Mouse (Mus musculus) brain, embryonic 14.5 days (tissue): ENCODE data around the gene Cdiptos. TPM values are rescaled to one million over a fixed set of nuclear protein-coding genes. Genes with fewer than 3 reads are reported as not detected.

Source experiments
- DNase-seq: peaks from one replicate; pipeline ENCODE4 v3.0.0-alpha.2; 2011; ENCODE audit warnings: low read depth
- CTCF ChIP-seq: fragments of 200-500 bp; IDR thresholded peaks from 2 replicates; pipeline ENCODE4 v1.5.1; 2012; ENCODE audit warnings: inconsistent platforms, mild to moderate bottlenecking, moderate library complexity, borderline replicate concordance; ENCODE audit not compliant: insufficient read depth, insufficient read length; ENCODE audit errors: extremely low read depth
- POLR2A ChIP-seq: fragments of 200-500 bp; IDR thresholded peaks from 2 replicates; pipeline ENCODE4 v1.6.1; 2012; ENCODE audit warnings: mild to moderate bottlenecking, inconsistent platforms, borderline replicate concordance; ENCODE audit not compliant: poor library complexity, insufficient read depth, insufficient read length, severe bottlenecking; ENCODE audit errors: extremely low read depth
- polyA plus RNA-seq: library from polyadenylated mRNA; depleted of rRNA; stranded (reverse); fragments of >200 nt; gene quantifications from 2 replicates; pipeline ENCODE4 v1.2.3, GENCODE M21; 2012; rRNA removed

Cdiptos gene
- polyA plus RNA-seq, 1 experiment, result 0.59 TPM

DNA sequence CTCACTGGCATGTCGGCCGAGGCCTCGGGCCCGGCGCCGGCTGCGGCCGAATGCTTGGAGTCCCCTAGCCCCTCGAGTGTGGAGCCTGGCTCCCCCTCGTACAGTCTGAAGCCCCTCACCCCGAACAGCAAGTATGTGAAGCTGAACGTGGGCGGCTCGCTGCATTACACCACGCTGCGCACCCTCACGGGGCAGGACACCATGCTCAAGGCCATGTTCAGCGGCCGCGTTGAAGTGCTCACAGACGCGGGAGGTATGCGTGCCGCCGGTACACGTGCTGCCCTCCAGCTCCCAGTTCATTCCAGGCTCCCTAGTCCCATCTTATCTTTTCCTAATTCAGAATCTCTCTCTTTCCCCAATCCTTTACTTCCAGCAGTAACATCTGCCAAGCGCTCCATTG lies 46.9 kb downstream of the Cdiptos start:
- peak; percentile 54 for DNase-seq
- no peak for TF ChIP-seq POLR2A
- no peak for TF ChIP-seq CTCF

DNA sequence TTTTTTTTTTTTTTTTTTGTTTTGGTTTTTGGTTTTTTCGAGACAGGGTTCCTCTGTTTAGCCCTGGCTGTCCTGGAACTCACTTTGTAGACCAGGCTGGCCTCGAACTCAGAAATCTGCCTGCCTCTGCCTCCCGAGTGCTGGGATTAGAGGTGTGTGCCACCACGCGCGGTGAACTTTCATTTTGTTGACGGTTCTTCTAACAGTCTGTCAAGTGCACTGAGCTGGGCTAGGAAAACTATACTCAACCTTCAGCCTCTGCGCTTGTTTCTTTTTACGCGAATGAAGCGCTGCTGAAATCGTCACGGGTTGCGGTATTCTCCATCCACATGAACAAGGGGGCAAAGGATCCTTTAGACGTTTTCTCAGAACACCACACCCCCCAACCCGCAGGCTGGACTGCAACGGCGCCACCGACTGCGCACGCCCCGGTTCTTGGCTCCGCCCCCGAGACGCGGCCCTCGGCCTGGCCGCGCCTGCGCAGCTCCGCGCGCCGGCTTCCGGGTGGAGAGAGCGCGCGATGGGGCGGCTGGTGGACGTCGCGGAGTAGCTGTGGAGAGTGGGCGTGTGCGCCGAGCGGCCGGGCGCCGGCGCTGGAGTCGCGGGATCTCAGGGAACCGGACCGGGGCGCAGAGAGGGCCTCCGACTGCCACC lies 47.4 kb downstream of the Cdiptos start, which contains the start of gene Kctd13:
Kctd13 (plus strand) TSS at position 496 of the 654 bp plus-strand sequence.
- peak; percentile 90 for TF ChIP-seq POLR2A
- TF ChIP-seq CTCF, result no peak
- DNase-seq, result peak; percentile 95

DNA sequence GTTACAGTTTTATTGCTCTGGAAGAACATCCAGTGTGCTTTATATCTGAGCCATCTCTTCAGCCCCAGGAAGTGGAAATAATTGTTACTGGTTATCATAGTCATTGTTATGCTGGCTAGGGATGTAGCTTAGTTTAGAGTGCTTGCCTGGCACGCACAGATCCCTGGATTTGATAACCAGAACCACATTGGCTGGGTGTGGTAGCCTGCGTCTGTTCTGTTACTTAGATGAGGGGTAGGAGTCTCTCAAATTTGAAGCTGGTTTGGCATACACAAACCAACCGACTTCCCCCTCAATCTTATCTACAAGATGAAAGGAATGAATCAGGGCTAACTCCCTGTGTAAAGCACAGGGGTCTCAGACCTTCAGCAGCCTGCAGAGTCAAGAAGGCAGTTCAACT lies 49.6 kb downstream of the Cdiptos start:
- DNase-seq, result no peak
- TF ChIP-seq CTCF (no peak), POLR2A (no peak)

DNA sequence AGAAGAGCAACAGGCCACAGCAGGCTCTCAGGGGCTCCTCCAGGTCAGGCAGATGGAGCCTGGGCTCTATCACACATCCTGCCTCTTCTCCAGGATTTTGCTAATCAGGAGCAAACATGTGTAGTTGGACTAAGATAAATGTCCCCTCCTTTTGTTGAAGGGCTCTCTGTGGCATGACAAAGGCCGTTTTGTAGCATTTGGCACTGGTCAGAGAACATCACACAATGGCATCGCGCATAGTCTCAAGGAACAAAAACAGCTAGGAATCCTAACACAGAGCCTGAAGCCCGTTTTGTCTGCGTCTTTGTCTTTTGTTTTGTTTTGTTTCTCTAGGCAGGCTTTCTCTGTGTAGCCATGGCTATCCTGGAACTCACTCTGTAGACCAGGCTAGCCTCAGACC lies 51.9 kb downstream of the Cdiptos start:
- no peak for DNase-seq

GRCm38 (mm10) chr7:126922624-126923060 lies 53.3 kb downstream of the Cdiptos start, which contains the start of gene Tmem219:
Tmem219 (minus strand) TSS chr7:126922917.
- no peak for TF ChIP-seq POLR2A
- no peak for TF ChIP-seq CTCF
- peak; percentile 88 for DNase-seq

More for the DNA sequence above, 51.9 kb downstream of the Cdiptos start:
- TF ChIP-seq CTCF (no peak), POLR2A (no peak)

Other genes with a start within 250 kb of the Cdiptos start
- gene Mapk3, start 216.5 kb downstream of the Cdiptos start, polyA plus RNA-seq, result 224 and 233 TPM in 2 replicates
- gene Gdpd3, start 209.8 kb downstream of the Cdiptos start, polyA plus RNA-seq, result 9.2 and 14.6 TPM in 2 replicates
- 181 and 258 TPM in 2 replicates for gene Ypel3, start 199.1 kb downstream of the Cdiptos start, polyA plus RNA-seq
- gene Tbx6, start 194.6 kb downstream of the Cdiptos start, polyA plus RNA-seq, result 1.6 and 2.3 TPM in 2 replicates
- 219 and 232 TPM in 2 replicates for gene Ppp4c, start 183.6 kb downstream of the Cdiptos start, polyA plus RNA-seq
- 199 and 224 TPM in 2 replicates for gene Fam57b, start 178.4 kb downstream of the Cdiptos start, polyA plus RNA-seq
- gene 4930451I11Rik, start 144.5 kb downstream of the Cdiptos start, polyA plus RNA-seq, result not detected in 2 replicates
- gene Doc2a, start 128.7 kb downstream of the Cdiptos start, polyA plus RNA-seq, result 11.8 and 13.2 TPM in 2 replicates
- gene Hirip3, start 114.1 kb downstream of the Cdiptos start, polyA plus RNA-seq, result 48.6 and 65.1 TPM in 2 replicates
- 86.9 and 99.3 TPM in 2 replicates for gene Ino80e, start 113.7 kb downstream of the Cdiptos start, polyA plus RNA-seq
- gene Taok2, start 91.4 kb downstream of the Cdiptos start, polyA plus RNA-seq, result 101 and 131 TPM in 2 replicates
- gene Tmem219, start 53.2 kb downstream of the Cdiptos start, polyA plus RNA-seq, result 28.3 and 36.8 TPM in 2 replicates
- 91.1 and 108 TPM in 2 replicates for gene Kctd13, start 47.2 kb downstream of the Cdiptos start, polyA plus RNA-seq
- 21.0 and 21.2 TPM in 2 replicates for gene Asphd1, start 26.5 kb downstream of the Cdiptos start, polyA plus RNA-seq
- gene Sez6l2, start 25.5 kb downstream of the Cdiptos start, polyA plus RNA-seq, result 84.2 and 129 TPM in 2 replicates
- 153 and 166 TPM in 2 replicates for gene Cdipt, start 184 bp downstream of the Cdiptos start, polyA plus RNA-seq
- gene Mvp, start 38.5 kb upstream of the Cdiptos start, polyA plus RNA-seq, result 3.5 and 4.3 TPM in 2 replicates
- gene Pagr1b, start 40.4 kb upstream of the Cdiptos start, polyA plus RNA-seq, result 1.0 and 1.2 TPM in 2 replicates
- 13.0 and 24.4 TPM in 2 replicates for gene Pagr1a, start 41.3 kb upstream of the Cdiptos start, polyA plus RNA-seq
- 77.9 and 87.6 TPM in 2 replicates for gene Gm42742, start 45.0 kb upstream of the Cdiptos start, polyA plus RNA-seq
- gene Prrt2, start 45.1 kb upstream of the Cdiptos start, polyA plus RNA-seq, result 71.4 and 81.2 TPM in 2 replicates
- 350 and 352 TPM in 2 replicates for gene Maz, start 50.9 kb upstream of the Cdiptos start, polyA plus RNA-seq
- gene Kif22, start 66.4 kb upstream of the Cdiptos start, polyA plus RNA-seq, result 25.5 and 42.0 TPM in 2 replicates
- 0.21 TPM in 1 of 2 replicates, not detected in the other for gene Zg16, start 111.2 kb upstream of the Cdiptos start, polyA plus RNA-seq
- 1.5 and 2.1 TPM in 2 replicates for gene AI467606, start 115.3 kb upstream of the Cdiptos start, polyA plus RNA-seq
- 0.75 and 0.76 TPM in 2 replicates for gene Qprt, start 146.1 kb upstream of the Cdiptos start, polyA plus RNA-seq
- gene Spn, start 161.7 kb upstream of the Cdiptos start, polyA plus RNA-seq, result 0.09 and 0.10 TPM in 2 replicates
- gene Cd2bp2, start 220.0 kb upstream of the Cdiptos start, polyA plus RNA-seq, result 108 and 117 TPM in 2 replicates
- 54.2 and 66.1 TPM in 2 replicates for gene Tbc1d10b, start 232.4 kb upstream of the Cdiptos start, polyA plus RNA-seq
- 5.8 and 8.9 TPM in 2 replicates for gene Mylpf, start 232.8 kb upstream of the Cdiptos start, polyA plus RNA-seq